Mouse (Mus musculus) heart, adult 10 weeks (tissue): ENCODE results near the gene Gal3st3. TPM values are rescaled to one million over a fixed set of nuclear protein-coding genes. Genes with fewer than 3 reads are reported as not detected.

Experiments
- polyA plus RNA-seq: library from polyadenylated mRNA; stranded (reverse); fragments of 350-450 nt; fragmentation: Illumina TruSeq; extraction: RNeasy Lipid Tissue Mini Kit (QIAGEN cat#74804); gene quantifications from one replicate; pipeline ENCODE4 v1.2.3, GENCODE M21; 2014; ENCODE audit warnings: low read depth, low replicate concordance

Gene Gal3st3
- 16.3 TPM for polyA plus RNA-seq

GRCm38 (mm10) chr19:5297903-5298800 lies at the start of gene Gal3st3:
TSS of gene Gal3st3 (plus strand) at chr19:5298331.

GRCm38 (mm10) chr19:5272801-5273733 lies 25.1 kb upstream of the Gal3st3 start, which contains the start of gene Pacs1:
TSS of gene Pacs1 (minus strand) at chr19:5273119.

GRCm38 (mm10) chr19:5294972-5295735 lies 3.0 kb upstream of the Gal3st3 start, which contains the start of gene Sf3b2:
TSS of gene Sf3b2 (minus strand) at chr19:5295455.

GRCm38 (mm10) chr19:5335441-5335840 lies 37.3 kb downstream of the Gal3st3 start, which contains the start of gene Catsper1:
TSS of gene Catsper1 (plus strand) at chr19:5335741.

GRCm38 (mm10) chr19:5349502-5349873 lies 51.4 kb downstream of the Gal3st3 start, which contains the start of gene Cst6:
TSS of gene Cst6 (minus strand) at chr19:5349574.

Other genes with a start within 250 kb of the Gal3st3 start
- gene Rin1, start 247.8 kb upstream of the Gal3st3 start, polyA plus RNA-seq, result 1.7 TPM
- gene Cd248, start 230.3 kb upstream of the Gal3st3 start, polyA plus RNA-seq, result 10.5 TPM
- 2.0 TPM for gene Tmem151a, start 212.8 kb upstream of the Gal3st3 start, polyA plus RNA-seq
- 90.7 TPM for gene Yif1a, start 209.8 kb upstream of the Gal3st3 start, polyA plus RNA-seq
- 0.34 TPM for gene Cnih2, start 199.8 kb upstream of the Gal3st3 start, polyA plus RNA-seq
- 163 TPM for gene Rab1b, start 191.3 kb upstream of the Gal3st3 start, polyA plus RNA-seq
- gene Klc2, start 179.8 kb upstream of the Gal3st3 start, polyA plus RNA-seq, result 41.4 TPM
- 19.3 TPM for gene Pacs1, start 25.2 kb upstream of the Gal3st3 start, polyA plus RNA-seq
- 111 TPM for gene Sf3b2, start 2.9 kb upstream of the Gal3st3 start, polyA plus RNA-seq
- not detected for gene Catsper1, start 37.4 kb downstream of the Gal3st3 start, polyA plus RNA-seq
- gene Cst6, start 51.2 kb downstream of the Gal3st3 start, polyA plus RNA-seq, result 5.7 TPM
- gene Eif1ad, start 68.4 kb downstream of the Gal3st3 start, polyA plus RNA-seq, result 23.0 TPM
- 122 TPM for gene Banf1, start 68.8 kb downstream of the Gal3st3 start, polyA plus RNA-seq
- gene Sart1, start 90.4 kb downstream of the Gal3st3 start, polyA plus RNA-seq, result 43.7 TPM
- gene Tsga10ip, start 104.2 kb downstream of the Gal3st3 start, polyA plus RNA-seq, result not detected
- 391 TPM for gene Drap1, start 126.6 kb downstream of the Gal3st3 start, polyA plus RNA-seq
- 33.9 TPM for gene AI837181, start 126.8 kb downstream of the Gal3st3 start, polyA plus RNA-seq
- not detected for gene Fosl1, start 149.2 kb downstream of the Gal3st3 start, polyA plus RNA-seq
- gene Ccdc85b, start 159.6 kb downstream of the Gal3st3 start, polyA plus RNA-seq, result 6.9 TPM
- gene Fibp, start 162.3 kb downstream of the Gal3st3 start, polyA plus RNA-seq, result 44.4 TPM
- gene Ctsw, start 170.2 kb downstream of the Gal3st3 start, polyA plus RNA-seq, result not detected
- 14.6 TPM for gene Efemp2, start 175.6 kb downstream of the Gal3st3 start, polyA plus RNA-seq
- gene Mus81, start 190.1 kb downstream of the Gal3st3 start, polyA plus RNA-seq, result 33.4 TPM
- 173 TPM for gene Cfl1, start 192.1 kb downstream of the Gal3st3 start, polyA plus RNA-seq
- 1.8 TPM for gene 1700020D05Rik, start 205.5 kb downstream of the Gal3st3 start, polyA plus RNA-seq
- 10.1 TPM for gene Snx32, start 212.2 kb downstream of the Gal3st3 start, polyA plus RNA-seq